Mouse (Mus musculus): ENCODE results near the gene Etfa.

Gene Etfa

DNA sequence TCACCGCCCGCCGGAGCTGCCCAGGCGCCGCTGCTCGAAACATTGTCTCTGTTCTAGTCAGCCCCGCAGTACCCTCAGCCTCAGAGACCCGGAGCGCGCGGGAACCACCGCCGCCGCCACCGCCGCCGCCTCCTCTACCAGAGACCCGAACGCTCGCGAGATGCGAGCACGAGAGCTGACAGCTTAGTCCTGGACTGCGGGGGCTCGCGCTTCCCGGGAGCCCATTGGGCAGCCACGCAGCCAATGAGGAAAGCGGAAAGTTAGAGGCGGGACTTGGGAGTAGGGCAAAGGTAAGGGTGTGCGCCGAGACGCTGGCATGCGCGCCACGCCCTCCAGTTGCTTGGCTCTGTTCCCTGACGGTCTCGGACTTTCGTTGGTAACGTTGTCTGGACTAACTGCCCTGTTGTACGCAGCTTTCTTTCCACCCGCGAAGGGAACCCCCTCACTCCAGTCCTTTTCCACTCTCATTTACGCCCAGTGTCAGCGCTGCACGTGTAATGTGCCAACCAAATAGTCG, at the start of gene Etfa:
Gene Etfa, minus strand, starts transcription at position 217 of the 517 bp plus-strand sequence.
- DNase-seq (ENCODE audit: low spot score in 2 of 2), result peak; percentile 88 to 90

DNA sequence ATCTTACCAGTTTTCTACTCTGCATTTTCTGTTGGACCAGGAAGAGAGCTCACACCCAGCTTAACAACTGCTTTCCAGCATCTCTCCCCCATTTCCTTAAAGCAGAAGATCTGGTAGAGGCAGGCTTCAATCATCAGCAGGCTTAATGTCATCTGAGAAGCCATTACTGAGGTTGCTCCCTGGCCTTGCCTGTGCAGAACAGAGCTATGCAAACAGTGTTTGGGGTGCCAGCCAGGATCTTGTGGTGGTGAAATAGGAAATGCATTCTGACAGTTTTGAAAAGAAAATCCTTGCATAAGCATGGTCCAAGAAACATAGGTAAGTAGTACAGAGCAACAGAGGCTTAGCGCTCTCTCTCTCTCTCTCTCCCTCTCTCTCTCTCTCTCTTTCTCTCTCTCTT, 48.9 kb upstream of the Etfa start:
- no peak for DNase-seq (ENCODE audit: low spot score in 2 of 2)

DNA sequence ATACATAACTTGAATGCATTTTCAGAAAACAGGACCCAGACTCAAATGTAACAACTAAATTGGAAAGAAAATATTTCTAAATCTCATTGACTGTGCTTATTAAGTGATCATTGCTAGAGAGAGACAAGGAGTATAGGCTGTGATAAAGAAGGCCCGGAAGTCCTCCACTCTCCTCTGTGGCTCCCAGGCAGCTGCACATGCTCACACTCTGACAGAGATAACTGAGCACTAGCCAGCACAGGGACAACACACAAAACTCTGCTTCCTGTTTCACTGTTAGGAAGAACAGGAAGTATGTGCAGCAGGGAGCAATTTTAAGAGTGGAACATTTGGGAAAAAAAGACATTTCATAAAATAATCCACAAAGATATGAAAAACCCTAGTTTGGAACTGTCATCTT, 42.9 kb upstream of the Etfa start:
- DNase-seq (ENCODE audit: low spot score in 2 of 2), result no peak

- no peak for DNase-seq (ENCODE audit: low spot score in 2 of 2)
Observed at GRCm38 (mm10) chr9:55549302-55549890, 37.4 kb upstream of the Etfa start.

DNA sequence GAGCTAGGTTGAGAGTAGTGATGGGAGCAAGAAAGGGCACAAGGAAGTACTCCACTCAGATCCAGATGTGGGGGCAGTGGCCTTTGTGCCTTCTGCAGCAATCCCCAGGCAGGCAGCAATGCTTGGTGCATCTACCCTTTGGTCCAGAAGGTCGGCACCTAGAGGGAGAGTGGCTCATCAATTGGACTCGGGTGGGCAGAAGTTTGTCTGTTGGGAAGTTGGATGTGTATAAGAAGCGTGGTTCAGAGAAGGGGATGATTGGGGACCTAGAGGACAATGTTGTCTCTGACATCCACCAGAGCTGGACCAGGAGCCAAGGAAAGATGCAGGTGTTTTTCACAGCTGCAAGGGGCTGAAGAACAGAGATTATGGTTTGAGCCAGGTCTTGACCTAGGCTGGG, 36.8 kb upstream of the Etfa start:
- no peak for DNase-seq (ENCODE audit: low spot score in 2 of 2)

- DNase-seq (ENCODE audit: low spot score in 2 of 2), result no peak
Observed at GRCm38 (mm10) chr9:55546176-55547010, 34.4 kb upstream of the Etfa start.

- no peak for DNase-seq (ENCODE audit: low spot score in 2 of 2)
Observed at GRCm38 (mm10) chr9:55545556-55546175, 33.6 kb upstream of the Etfa start.

DNA sequence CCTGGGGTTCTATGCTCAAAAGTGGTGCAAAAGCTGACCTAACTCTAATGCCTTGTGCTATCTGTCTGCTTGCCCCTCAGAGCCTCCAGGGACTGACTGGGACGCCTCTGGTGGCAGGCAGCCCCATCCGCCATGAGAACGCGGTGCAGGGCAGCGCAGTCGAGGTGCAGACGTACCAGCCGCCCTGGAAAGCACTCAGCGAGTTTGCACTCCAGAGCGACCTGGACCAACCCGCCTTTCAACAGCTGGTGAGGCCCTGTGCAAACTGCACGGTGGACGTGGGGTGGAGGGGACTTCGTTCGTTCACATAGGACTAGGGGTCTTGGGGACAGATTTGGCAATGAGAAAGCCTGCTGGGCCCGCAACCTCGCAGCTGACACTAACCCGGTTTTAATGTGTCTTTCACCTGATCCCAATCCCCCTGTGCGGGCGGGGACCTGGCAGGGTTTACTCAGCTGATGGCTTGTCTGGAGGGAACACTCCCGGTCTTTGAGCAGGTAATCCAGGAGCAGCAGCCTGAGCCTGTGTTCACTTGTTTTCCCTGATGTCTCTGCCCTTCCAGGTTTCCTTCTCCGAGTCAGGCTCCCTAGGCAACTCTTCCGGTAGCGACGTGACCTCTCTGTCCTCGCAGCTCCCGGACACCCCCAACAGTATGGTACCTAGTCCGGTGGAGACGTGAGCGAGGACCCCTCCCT, 33.0 kb upstream of the Etfa start:
- DNase-seq (ENCODE audit: low spot score in 2 of 2), result no peak

- DNase-seq (ENCODE audit: low spot score in 2 of 2), result no peak
Observed at GRCm38 (mm10) chr9:55543703-55544401, 31.8 kb upstream of the Etfa start.

DNA sequence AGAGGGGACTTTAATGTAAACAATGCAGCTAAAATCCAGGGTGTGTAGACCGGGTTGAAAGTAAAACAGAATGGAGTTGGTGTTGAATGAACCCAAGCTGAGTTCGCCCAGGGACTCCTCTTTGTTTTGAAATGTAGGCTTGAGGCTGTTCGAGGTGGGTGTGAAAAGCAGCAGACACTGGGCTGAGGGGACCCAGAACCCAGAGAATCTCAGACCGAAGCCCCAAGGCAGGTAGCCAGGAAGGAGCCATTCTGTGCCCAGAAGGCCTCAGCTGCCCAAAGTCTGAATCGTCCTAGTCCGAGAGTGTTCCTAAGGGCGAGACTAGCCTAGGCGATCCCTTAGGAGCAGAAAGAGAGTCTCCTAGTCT, 31.3 kb upstream of the Etfa start:
- DNase-seq (ENCODE audit: low spot score in 2 of 2), result no peak

GRCm38 (mm10) chr9:55542366-55543325, 30.6 kb upstream of the Etfa start:
- DNase-seq (ENCODE audit: low spot score in 2 of 2), result no peak

DNA sequence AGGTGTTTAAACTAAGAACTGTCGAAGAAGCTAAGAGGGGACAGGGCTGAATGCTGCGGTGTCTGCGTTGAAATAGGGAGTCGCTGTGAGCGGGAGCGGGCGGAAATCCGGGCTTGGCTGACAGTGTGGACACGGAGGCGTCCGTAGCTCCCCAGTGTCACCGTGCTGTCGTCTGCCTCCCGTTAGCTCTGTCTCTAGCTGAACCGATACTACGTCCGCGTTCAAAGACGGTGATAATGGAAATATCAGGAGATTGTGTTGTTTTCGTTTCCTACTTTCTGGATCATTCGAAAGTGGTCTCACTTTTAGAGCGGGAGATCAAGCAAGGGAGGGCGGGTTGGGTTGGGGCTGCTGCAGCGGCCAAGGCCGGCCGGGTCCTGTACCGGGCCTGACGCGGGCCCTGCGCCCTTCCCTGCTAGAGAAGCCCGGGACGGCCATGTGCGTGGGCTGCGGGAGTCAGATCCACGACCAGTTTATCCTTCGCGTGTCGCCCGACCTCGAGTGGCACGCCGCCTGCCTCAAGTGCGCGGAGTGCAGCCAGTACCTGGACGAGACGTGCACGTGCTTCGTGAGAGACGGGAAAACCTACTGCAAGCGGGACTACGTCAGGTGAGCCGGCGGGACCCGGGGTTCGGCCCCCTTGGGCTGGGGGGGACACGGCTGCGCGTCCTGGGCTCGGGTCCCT, 29.8 kb upstream of the Etfa start:
- DNase-seq (ENCODE audit: low spot score in 2 of 2), result no peak

DNA sequence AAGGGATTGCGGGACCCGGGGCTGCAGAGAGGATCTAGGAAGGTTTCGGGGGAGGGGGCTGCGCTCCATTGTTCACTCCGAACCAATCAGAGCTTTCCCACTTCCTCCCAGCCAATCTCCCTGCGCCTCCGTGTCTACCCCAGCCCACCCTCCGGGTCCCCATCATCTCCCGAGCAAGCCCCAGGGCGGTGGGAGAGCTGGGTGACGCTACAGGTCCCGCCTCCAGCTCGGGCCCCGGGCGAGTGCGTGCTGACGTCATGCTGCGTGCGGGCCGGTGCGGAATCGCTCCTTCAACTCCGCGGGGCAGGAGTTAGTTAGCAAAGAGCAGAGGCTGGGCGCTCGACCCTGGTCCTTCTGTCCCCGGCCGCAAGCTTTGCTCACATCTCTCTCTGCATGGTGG, 28.8 kb upstream of the Etfa start:
- no peak for DNase-seq (ENCODE audit: low spot score in 2 of 2)

- no peak for DNase-seq (ENCODE audit: low spot score in 2 of 2)
Observed at GRCm38 (mm10) chr9:55540391-55540770, 28.3 kb upstream of the Etfa start.

DNA sequence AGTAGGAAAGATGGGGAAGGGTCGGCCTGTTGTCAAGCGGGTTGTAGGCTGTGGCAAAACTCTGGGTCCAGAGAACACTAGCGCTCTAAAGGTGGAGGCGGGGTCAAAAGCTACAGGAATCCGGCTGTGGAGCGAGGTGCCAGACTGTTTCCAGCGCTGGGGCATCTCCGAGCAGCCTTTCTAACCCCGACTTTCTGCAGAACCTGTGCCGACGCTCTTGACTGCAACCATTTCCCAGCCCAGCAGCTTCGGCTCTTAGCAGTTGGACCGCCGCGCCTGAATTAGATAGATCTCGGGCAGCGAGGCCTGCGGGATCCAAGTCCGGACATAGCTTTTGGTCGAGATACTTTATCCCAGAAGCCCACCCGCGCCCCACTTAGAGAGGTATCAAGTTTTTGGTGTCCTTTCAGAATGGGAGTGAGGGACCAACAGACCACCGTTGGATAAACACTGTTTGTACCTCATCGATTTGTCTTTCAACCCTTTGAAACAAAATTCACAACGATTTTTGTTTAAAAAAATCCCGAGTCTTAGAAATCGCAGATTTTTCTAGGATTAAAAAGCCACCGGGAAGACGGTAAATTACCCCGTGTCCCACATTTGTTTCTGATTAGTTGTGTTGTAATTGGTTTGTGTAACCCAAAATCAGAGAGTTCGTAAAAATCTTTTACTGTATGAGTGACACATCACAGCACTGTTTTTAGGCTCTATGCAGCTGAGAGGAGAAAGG, 27.8 kb upstream of the Etfa start:
- no peak for DNase-seq (ENCODE audit: low spot score in 2 of 2)

GRCm38 (mm10) chr9:55539006-55539405, 27.0 kb upstream of the Etfa start:
- no peak for DNase-seq (ENCODE audit: low spot score in 2 of 2)

GRCm38 (mm10) chr9:55538377-55538776, 26.3 kb upstream of the Etfa start, which contains the start of gene Isl2:
Gene Isl2 (plus strand): TSS chr9:55538672.
- DNase-seq (ENCODE audit: low spot score in 2 of 2), result no peak

DNA sequence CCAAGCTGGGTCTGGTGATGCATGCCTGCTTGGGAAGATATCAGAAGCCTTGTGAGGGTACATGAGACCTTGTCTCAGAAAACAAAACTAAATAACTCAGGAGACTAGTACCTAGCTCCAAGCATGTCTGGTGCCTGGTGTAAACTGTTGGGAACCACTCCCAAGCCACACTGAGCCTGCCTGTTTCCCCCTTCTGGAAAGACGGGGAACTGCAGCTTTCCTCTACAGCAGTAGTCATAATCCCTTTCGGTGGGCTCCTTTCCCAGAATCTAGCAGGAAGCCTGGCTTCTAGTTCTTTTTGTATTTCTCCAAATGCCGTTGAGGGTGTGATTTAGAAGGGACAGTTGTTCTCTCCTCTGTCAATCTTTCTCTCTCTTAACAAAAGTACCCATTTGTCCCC, 23.9 kb upstream of the Etfa start:
- no peak for DNase-seq (ENCODE audit: low spot score in 2 of 2)

DNA sequence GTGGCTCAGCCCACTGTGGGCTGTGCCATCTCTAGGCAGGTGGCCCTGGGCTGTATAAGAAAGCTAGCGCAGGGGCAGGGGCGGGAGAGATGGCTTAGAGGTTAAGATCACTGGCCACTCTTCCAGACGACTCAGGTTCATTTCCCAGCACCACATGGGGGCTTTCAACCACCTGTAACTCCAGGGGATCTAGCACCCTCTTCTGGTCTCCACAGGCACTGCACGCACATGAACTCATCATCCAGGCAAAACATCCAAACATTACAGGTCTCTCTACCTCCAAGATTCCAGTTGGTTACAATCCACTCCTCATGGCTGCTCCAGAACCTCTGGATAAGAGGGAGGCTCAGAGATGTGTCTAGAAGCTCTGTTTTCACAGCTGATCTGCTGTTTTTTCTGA, 13.7 kb upstream of the Etfa start:
- no peak for DNase-seq (ENCODE audit: low spot score in 2 of 2)

Data from spleen, postnatal 14 days (tissue).